Mouse (Mus musculus) myocyte (in vitro differentiated cells): ENCODE measurements around the gene Ddah1.

Experiments
- CEBPB ChIP-seq: IDR thresholded peaks from 2 replicates; pipeline ENCODE4 v1.6.1; 2011; ENCODE audit warnings: mild to moderate bottlenecking, moderate library complexity; ENCODE audit not compliant: poor library complexity, insufficient read depth, severe bottlenecking
- E2F4 ChIP-seq: IDR thresholded peaks from one replicate; pipeline ENCODE4 v1.6.1; 2011; ENCODE audit warnings: mild to moderate bottlenecking, control low read depth, moderate library complexity; ENCODE audit not compliant: insufficient read depth
- MYOD1 ChIP-seq, 3 experiments: IDR thresholded peaks; one replicate each; pipeline ENCODE4 v1.6.1; 2011; ENCODE audit warnings: control low read depth in 2 of 3, low read depth in 2 of 3, mild to moderate bottlenecking in 2 of 3, moderate library complexity in 1 of 3; ENCODE audit not compliant: insufficient read length in 2 of 3, control insufficient read depth in 1 of 3
- MYOG ChIP-seq, 3 experiments: IDR thresholded peaks; one replicate each; pipeline ENCODE4 v1.6.1; 2011; ENCODE audit warnings: control low read depth in 2 of 3, low read depth in 2 of 3, mild to moderate bottlenecking in 2 of 3; ENCODE audit not compliant: insufficient read length in 2 of 3, control insufficient read depth in 1 of 3, insufficient read depth in 1 of 3
- POLR2A ChIP-seq: IDR thresholded peaks from one replicate; pipeline ENCODE4 v1.6.1; 2011; ENCODE audit warnings: low read depth, mild to moderate bottlenecking, control low read depth, moderate library complexity; ENCODE audit not compliant: insufficient read length
- POLR2AphosphoS2 ChIP-seq: IDR thresholded peaks from one replicate; pipeline ENCODE4 v1.6.1; 2011; ENCODE audit warnings: low read depth, control low read depth; ENCODE audit not compliant: insufficient read length
- REST ChIP-seq: IDR thresholded peaks from one replicate; pipeline ENCODE4 v1.6.1; 2011; ENCODE audit warnings: mild to moderate bottlenecking, control low read depth, moderate library complexity; ENCODE audit not compliant: insufficient read depth, insufficient read length
- TCF12 ChIP-seq: IDR thresholded peaks from one replicate; pipeline ENCODE4 v1.6.1; 2011; ENCODE audit warnings: mild to moderate bottlenecking, control low read depth; ENCODE audit not compliant: poor library complexity, insufficient read depth, severe bottlenecking
- TCF3 ChIP-seq: IDR thresholded peaks from one replicate; pipeline ENCODE4 v1.6.1; 2011; ENCODE audit warnings: low read depth, control low read depth; ENCODE audit not compliant: insufficient read length
- USF1 ChIP-seq: IDR thresholded peaks from one replicate; pipeline ENCODE4 v1.6.1; 2011; ENCODE audit warnings: low read depth, mild to moderate bottlenecking, control low read depth, moderate library complexity

- no peak for TF ChIP-seq POLR2A
- no peak for TF ChIP-seq REST
- no peak for TF ChIP-seq CEBPB
- TF ChIP-seq TCF12, result no peak
- TF ChIP-seq TCF3, result no peak
- TF ChIP-seq E2F4, result no peak
- no peak for TF ChIP-seq MYOG (IDR thresholded peaks at IDR 0.05; ENCODE audit: control insufficient read depth in 1 of 3, insufficient read depth in 1 of 3, insufficient read length in 2 of 3, low read depth in 2 of 3)
- TF ChIP-seq USF1, result no peak
- TF ChIP-seq POLR2AphosphoS2, result no peak
- TF ChIP-seq MYOD1 (IDR thresholded peaks at IDR 0.05; ENCODE audit: control insufficient read depth in 1 of 3, insufficient read length in 2 of 3, low read depth in 2 of 3), result no peak
These were observed 95.2 kb downstream of the Ddah1 start for GRCm38 (mm10) chr3:145853713-145854112.
